Mouse (Mus musculus) liver, adult 2 months (tissue): Measurements from ENCODE around the gene Tubgcp5. TPM values are rescaled to one million over a fixed set of nuclear protein-coding genes. Genes with fewer than 3 reads are reported as not detected.

ENCODE experiments used
- DNase-seq: peaks from one replicate; pipeline ENCODE4 v3.0.0-alpha.2; 2011; ENCODE audit warnings: low read depth, low spot score; ENCODE audit errors: extremely low read depth
- H3K27ac ChIP-seq: fragments of 200-500 bp; replicated peaks from 2 replicates; pipeline ENCODE4 v1.5.1; 2012; ENCODE audit warnings: low read depth, mild to moderate bottlenecking, control low read depth, inconsistent platforms, low read length; ENCODE audit not compliant: insufficient read depth
- H3K27me3 ChIP-seq: fragments of 200-500 bp; 2 replicates; pipeline ENCODE4 v1.6.1; 2012; ENCODE audit warnings: mild to moderate bottlenecking, moderate library complexity, low read length, inconsistent platforms; ENCODE audit not compliant: control insufficient read depth, insufficient read depth
- H3K36me3 ChIP-seq: fragments of 200-500 bp; 2 replicates; pipeline ENCODE4 v1.6.1; 2012; ENCODE audit warnings: low read length, inconsistent platforms; ENCODE audit not compliant: control insufficient read depth, insufficient read depth
- H3K4me1 ChIP-seq: fragments of 200-500 bp; 2 replicates; pipeline ENCODE4 v1.6.1; 2011; ENCODE audit warnings: low read length; ENCODE audit not compliant: control insufficient read depth, insufficient read depth
- H3K4me3 ChIP-seq: fragments of 200-500 bp; 2 replicates; pipeline ENCODE4 v1.5.1; 2011; ENCODE audit warnings: low read depth, mild to moderate bottlenecking, control low read depth, low read length, moderate library complexity; ENCODE audit not compliant: insufficient read depth
- H3K79me2 ChIP-seq: fragments of 200-500 bp; 2 replicates; pipeline ENCODE4 v1.6.1; 2012; ENCODE audit warnings: inconsistent platforms, mild to moderate bottlenecking, low read length, moderate library complexity; ENCODE audit not compliant: control insufficient read depth, insufficient read depth
- H3K9ac ChIP-seq: fragments of 200-500 bp; 2 replicates; pipeline ENCODE4 v1.6.1; 2012; ENCODE audit warnings: low read depth, mild to moderate bottlenecking, control low read depth, inconsistent platforms, low read length
- CTCF ChIP-seq: fragments of 200-500 bp; IDR thresholded peaks from 2 replicates; pipeline ENCODE4 v1.5.1; 2011; ENCODE audit warnings: low read depth, low read length, control low read depth
- POLR2A ChIP-seq: fragments of 200-500 bp; IDR thresholded peaks from 2 replicates; pipeline ENCODE4 v1.6.1; 2011; ENCODE audit warnings: low read length, control low read depth; ENCODE audit not compliant: insufficient read depth; ENCODE audit errors: extremely low read depth
- WGBS: fragments of 180-500 bp; shearing (Covaris S2); methylation state at CpG from one replicate; pipeline ENCODE4 v1.1.7; 2018; 5-methylcytosine and 5-hydroxymethylcytosine counted together
- polyA plus RNA-seq: library from polyadenylated mRNA; depleted of rRNA; stranded (reverse); fragments of >200 nt; gene quantifications from 2 replicates; pipeline ENCODE4 v1.2.3, GENCODE M21; 2012; rRNA removed
- total RNA-seq: library from RNA; depleted of rRNA; stranded (reverse); fragments of >200 nt; gene quantifications from 2 replicates; pipeline ENCODE4 v1.2.3, GENCODE M21; 2014; rRNA removed

Tubgcp5 gene
- 3.6 and 5.1 TPM in 2 replicates for total RNA-seq
- polyA plus RNA-seq = 1.2 and 1.5 TPM in 2 replicates

DNA sequence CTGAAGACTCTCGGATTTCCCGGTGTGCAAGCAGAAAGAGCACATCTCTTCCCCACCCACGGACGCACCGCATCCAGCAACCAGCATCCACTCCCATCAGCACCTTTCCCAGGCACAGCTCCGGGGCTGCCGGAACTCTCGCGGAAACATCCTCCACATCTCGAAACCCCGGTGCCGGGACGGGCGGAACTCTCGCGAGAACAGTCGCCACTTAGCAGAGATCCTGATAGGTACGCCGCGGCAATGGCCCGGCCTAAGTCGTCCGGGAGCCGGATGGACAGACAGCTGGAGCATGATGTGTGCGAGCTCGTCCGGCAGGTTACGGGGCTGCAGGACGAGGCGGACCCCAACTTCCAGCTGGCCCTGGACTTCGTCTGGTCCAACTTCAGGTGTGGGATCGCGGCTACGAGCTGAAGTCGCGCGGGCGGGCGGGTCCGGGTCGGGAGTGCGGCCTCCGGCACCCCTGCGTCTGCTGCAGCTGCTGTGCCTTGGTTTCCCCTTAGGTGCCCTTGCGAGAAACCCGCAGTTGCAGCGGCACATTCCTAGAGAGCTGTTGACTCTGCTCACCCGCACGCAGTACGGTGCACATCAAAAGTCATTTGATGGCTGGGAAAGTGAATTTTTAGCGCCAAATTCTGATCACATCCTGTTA lies at the start of gene Tubgcp5:
Gene Tubgcp5 (plus strand): TSS at position 203 of the 652 bp plus-strand sequence.
- WGBS = under 1% methylated on average over 51 of the region's 51 CpGs
- Histone ChIP-seq H3K27ac (no peak within 1 kb of the TSS), H3K27me3 (no peaks in the 10 kb centered on the region), H3K79me2 (0 out of 2 replicates have a peak, but pooled peaks cover 5% of the 10 kb centered on the region), H3K4me1 (peaks cover 4% of the 10 kb centered on the region; the same call in 1 of the 2 replicates), H3K9ac (peak within 1 kb of the TSS; percentile 89), H3K36me3 (peaks cover 14% of the 10 kb centered on the region; the same call in 1 of the 2 replicates), H3K4me3 (peak within 1 kb of the TSS; percentile 90)
- DNase-seq = peak; percentile 86
- TF ChIP-seq CTCF (no peak), POLR2A (peak; percentile 61; the same call in 1 of the 2 replicates)

DNA sequence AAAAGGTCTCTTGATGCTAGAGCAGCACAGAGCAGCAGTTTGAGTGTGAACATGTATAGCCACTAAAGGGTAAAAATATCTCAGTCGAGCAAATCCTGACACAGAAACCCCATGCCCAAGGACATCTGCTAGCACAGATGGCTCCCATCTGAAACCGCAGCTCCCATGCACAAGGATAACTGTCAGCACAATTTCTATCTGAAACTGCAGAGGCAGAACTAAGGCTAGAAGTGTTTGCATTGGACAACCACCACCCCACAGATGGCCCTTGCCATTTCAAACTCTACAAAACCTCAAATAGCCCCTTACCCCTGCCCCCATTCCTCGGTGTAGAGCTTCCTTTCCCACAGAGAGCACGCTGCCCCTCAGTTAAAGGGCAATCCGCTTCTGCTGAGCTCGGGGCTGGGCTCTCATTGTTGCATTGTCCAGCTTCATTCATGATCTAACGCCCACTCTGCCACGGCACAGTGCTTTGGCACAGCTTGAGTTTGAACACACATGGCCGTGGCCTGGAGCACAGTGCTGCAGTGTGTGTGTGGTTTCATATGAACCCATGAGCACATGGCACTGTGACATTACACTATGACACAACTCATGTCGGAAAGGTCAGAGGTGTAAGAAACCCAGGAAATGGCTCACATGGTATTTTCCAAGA lies 49.3 kb upstream of the Tubgcp5 start:
- H3K27ac ChIP-seq = no peak overlapping the region
- TF ChIP-seq POLR2A (no peak), CTCF (no peak)
- no peaks in the 10 kb centered on the region for H3K36me3 ChIP-seq

DNA sequence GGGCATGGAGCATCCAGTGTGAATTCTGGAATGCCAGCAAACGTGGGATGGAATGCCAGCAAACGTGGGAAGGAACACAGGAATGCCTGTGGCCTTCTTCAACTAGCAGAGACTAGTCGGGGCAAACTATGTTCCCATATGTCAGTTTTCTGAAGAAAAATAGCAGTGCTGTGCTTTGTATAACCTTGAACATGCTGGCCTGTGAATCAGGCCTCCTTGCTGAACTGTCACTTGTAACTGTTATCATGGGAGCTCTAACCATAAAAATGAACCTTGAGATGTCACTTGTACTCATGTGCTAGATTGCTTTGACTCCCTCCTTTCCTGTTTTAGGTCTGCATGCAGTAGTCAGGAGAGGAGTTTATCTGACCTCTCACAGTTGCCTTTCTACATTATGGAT lies 43.1 kb upstream of the Tubgcp5 start:
- Histone ChIP-seq H3K4me3 (no peak overlapping the region), H3K27me3 (no peaks in the 10 kb centered on the region), H3K27ac (no peak overlapping the region), H3K79me2 (no peaks in the 10 kb centered on the region), H3K4me1 (no peaks in the 10 kb centered on the region), H3K9ac (no peak overlapping the region), H3K36me3 (no peaks in the 10 kb centered on the region)
- no peak for TF ChIP-seq POLR2A
- no peak for TF ChIP-seq CTCF
- 61% methylated on average over 3 of the region's 3 CpGs for WGBS
- DNase-seq = no peak

More for the DNA sequence above, 49.3 kb upstream of the Tubgcp5 start:
- Histone ChIP-seq H3K27me3 (0 out of 2 replicates have a peak, but pooled peaks cover 4% of the 10 kb centered on the region), H3K79me2 (no peaks in the 10 kb centered on the region), H3K4me3 (no peak overlapping the region), H3K9ac (no peak overlapping the region), H3K4me1 (no peaks in the 10 kb centered on the region)
- 66% methylated on average over 10 of the region's 10 CpGs for WGBS
- DNase-seq = no peak

DNA sequence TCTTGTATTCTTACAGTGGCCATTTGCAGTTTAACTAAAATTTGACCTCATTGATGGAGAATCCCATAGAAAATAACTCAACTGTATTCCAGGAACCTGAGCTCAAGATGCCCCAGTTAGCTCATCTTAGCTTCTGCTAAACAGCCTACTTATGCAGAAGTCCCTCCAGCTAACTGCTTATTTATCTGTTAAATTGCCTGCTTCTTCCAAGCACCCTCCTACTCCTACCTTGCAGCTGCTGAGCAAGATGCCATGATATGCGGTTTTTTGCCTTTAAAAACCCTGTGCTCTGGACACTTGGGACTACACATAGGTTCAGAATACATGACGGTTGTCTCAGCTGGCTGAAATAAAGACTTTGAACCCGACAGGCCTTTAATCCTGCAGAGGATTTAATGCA lies 34.6 kb upstream of the Tubgcp5 start:
- H3K36me3 ChIP-seq = no peaks in the 10 kb centered on the region
- no peaks in the 10 kb centered on the region for H3K4me1 ChIP-seq
- no peak for DNase-seq
- H3K27me3 ChIP-seq = no peaks in the 10 kb centered on the region
- WGBS = 59% methylated on average over 3 of the region's 3 CpGs
- no peak overlapping the region for H3K9ac ChIP-seq
- H3K79me2 ChIP-seq = no peaks in the 10 kb centered on the region
- no peak overlapping the region for H3K4me3 ChIP-seq
- TF ChIP-seq POLR2A = no peak
- no peak for TF ChIP-seq CTCF
- H3K27ac ChIP-seq = no peak overlapping the region

DNA sequence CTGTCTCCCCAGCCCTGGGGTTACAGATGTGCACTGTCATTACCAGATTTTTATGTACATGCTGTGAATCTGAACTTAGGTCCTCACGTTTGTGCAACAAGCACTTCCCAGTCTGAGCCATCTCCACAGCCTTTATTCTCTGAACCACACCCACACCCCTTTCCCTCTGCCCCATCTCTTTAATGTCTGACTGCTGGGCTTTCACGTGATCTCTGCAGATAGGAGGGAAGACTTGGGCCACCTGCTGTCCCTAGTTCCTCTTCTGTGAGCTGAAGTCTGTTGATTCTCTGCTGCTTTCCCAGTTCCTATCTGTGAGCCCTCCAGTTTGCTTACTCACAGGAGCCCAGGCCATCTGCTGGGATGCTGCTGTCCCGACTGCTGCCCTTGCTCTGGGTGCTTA lies 26.0 kb upstream of the Tubgcp5 start, which contains the start of gene Siglech:
Gene Siglech (plus strand): TSS at position 253 of the 400 bp plus-strand sequence.
- no peak within 1 kb of the TSS for H3K4me3 ChIP-seq
- no peak within 1 kb of the TSS for H3K27ac ChIP-seq
- H3K9ac ChIP-seq = no peak within 1 kb of the TSS
- DNase-seq = no peak
- H3K27me3 ChIP-seq = no peaks in the 10 kb centered on the region
- no peaks in the 10 kb centered on the region for H3K79me2 ChIP-seq
- H3K36me3 ChIP-seq = no peaks in the 10 kb centered on the region
- no peaks in the 10 kb centered on the region for H3K4me1 ChIP-seq
- 36% methylated on average over 3 of the region's 3 CpGs for WGBS
- TF ChIP-seq CTCF = no peak
- no peak for TF ChIP-seq POLR2A

DNA sequence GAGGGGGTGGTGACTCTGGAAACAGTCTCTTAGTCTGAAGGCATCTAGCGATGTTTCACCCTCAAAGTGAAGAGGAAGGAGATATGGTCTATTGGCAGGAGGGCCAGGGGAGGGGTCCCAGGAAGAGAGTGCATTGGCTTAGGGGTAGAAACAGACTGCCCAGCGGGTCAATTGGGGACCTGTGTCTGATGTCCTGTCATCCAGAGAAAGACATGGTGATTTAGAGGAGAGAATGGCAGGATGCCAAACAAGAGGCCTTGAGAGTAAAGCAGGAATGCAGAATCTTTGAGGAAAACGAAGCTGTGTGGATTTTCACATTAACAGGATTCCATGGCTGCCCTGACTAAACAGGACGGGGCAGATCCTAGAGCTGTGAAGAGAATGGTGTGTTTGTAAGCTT lies 13.9 kb upstream of the Tubgcp5 start:
- Histone ChIP-seq H3K79me2 (no peaks in the 10 kb centered on the region), H3K27me3 (no peaks in the 10 kb centered on the region), H3K36me3 (no peaks in the 10 kb centered on the region), H3K4me3 (no peak overlapping the region), H3K27ac (no peak overlapping the region), H3K4me1 (no peaks in the 10 kb centered on the region), H3K9ac (no peak overlapping the region)
- no peak for TF ChIP-seq CTCF
- TF ChIP-seq POLR2A = no peak
- DNase-seq = no peak
- 58% methylated on average over 4 of the region's 4 CpGs for WGBS
